Mouse (Mus musculus): ENCODE data around the gene Nectin2. TPM values are rescaled to one million over a fixed set of nuclear protein-coding genes. Genes with fewer than 3 reads are reported as not detected.

The Nectin2 gene
- total RNA-seq, 1 experiment from 2014 or later = 0.23 TPM

DNA sequence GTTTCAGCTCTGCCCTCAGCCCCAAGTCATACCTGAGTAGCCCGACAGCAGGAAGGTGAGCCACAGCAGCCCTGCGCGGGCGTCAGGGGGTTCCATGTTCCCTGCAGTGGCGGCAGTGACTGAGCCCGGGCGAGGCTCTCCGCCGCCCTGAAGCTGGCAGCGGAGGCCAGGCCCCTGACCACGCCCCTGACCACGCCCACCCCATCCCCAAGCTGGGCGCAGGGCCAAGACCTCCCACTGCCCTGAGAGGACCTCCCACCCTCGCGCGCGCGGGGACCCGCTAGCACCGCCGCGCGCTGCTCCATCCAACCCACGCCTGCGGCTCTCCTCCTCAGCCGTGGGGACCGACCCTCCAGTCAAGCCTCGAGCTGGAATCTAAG, 20.1 kb upstream of the Nectin2 start:
- no peak for ATAC-seq (ENCODE audit: extremely low read depth, insufficient number of reproducible peaks, low FRiP score, poor library complexity, severe bottlenecking)

DNA sequence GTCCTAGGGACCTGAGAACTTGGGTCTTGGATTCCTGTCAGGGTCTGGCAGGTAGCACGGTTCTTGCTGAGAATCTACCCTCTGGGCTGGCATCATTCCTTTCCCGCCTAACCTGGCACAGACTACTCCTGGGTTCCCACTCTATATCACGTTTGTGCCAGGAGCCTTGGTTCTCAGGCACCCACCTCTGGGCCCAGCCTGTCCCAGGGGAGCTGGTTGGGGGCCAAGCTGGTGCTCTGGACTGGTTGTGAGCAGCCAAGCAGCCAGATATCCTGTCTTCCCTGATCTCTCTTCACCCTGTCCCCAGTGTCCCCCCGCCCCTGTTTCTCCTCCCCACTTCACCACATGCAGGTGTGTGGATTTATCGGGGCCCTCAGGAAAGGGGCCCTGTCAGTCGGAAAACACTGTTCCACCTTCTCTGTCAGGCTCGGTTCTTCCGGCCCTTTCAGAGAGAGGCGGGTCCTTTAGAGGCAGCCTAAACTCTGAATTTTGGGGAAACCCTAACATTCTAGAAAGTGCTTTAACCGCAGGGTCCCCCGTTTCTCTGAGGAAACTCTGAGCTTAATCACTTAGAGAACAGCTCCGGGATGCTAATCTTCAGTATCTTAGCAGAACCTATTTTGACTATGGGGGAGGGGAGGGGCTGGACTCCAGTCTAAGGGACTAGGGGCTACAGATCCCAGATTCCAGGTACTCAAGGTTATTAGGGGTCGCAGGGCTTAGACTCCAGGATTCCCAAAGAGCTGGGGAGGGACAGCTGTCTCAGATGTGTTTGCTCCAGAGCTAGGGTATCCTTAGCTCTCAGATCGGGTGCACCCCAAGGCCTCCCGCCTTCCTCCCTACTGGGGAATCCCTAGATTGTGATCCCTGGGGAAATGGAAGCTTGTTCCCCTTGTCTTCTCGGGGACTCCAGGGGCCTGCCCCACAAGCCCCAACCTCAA, 19.4 kb upstream of the Nectin2 start:
- no peak for ATAC-seq (ENCODE audit: extremely low read depth, insufficient number of reproducible peaks, low FRiP score, poor library complexity, severe bottlenecking)

DNA sequence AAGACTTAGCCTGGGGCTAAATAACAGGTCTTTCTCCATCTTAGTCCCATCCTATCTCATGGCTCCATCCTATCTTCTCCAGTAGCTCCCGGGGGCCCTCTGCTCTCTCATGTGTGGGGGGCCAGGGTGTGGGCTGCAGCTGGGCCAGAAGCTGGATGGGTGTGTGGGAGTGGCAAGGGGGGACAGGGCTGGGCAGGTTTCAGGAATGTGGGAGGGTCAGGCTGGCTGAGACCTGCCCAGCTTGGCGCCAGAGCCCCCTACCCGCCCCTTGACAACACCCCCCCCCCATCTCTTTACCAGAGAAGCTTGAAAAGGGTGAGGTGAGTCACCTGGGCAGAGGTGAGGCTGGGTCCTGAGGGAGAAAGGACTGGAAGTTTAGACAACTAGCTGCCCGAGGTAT, 18.7 kb upstream of the Nectin2 start:
- ATAC-seq (ENCODE audit: extremely low read depth, insufficient number of reproducible peaks, low FRiP score, poor library complexity, severe bottlenecking) = no peak

DNA sequence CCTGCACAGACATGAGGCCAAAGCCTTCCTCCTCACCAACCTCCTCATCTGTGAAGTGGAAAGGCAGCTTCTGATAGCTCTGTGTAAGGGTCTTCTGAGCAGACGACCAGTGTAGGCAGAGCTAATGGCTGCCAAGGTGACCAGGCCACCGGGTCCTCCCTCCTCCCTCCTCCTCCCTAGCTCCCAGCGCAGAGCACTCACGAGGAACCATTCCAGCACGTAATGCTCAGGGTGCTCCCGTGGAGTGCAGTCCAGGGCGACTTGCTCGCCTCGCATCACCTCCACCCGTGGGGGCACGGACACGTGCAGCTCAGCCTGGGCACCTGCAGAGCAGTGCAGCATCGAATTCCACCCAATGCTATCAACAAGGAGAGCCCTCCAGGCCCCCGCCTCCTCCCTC, 18.0 kb upstream of the Nectin2 start:
- no peak for ATAC-seq (ENCODE audit: extremely low read depth, insufficient number of reproducible peaks, low FRiP score, poor library complexity, severe bottlenecking)

- no peak for ATAC-seq (ENCODE audit: extremely low read depth, insufficient number of reproducible peaks, low FRiP score, poor library complexity, severe bottlenecking)
These were observed 14.3 kb upstream of the Nectin2 start for GRCm38 (mm10) chr7:19764581-19764980.

- no peak for ATAC-seq (ENCODE audit: extremely low read depth, insufficient number of reproducible peaks, low FRiP score, poor library complexity, severe bottlenecking)
These were observed 13.7 kb upstream of the Nectin2 start for GRCm38 (mm10) chr7:19763829-19764477.

- no peak for ATAC-seq (ENCODE audit: extremely low read depth, insufficient number of reproducible peaks, low FRiP score, poor library complexity, severe bottlenecking)
These were observed 12.0 kb upstream of the Nectin2 start for GRCm38 (mm10) chr7:19762283-19762682.

DNA sequence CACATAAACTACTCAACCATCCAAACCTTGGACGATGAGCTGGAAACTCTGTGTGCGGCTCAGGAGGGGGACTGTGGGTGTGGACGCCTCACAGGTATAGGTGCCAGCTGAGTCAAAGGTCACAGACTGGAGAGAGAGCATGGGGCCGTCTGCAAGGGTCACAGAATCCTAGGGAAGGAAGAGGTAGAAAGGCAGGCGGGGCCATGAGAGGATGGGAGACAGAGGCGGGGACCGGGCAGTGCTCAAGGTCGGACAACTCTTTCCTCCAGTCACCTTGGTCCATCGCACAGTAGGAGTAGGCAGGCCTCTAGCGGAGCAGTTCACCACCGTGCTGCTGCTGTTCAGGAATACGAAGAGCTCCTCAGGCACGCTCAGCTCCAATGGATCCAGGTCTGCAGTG, 9.7 kb upstream of the Nectin2 start:
- no peak for ATAC-seq (ENCODE audit: extremely low read depth, insufficient number of reproducible peaks, low FRiP score, poor library complexity, severe bottlenecking)

DNA sequence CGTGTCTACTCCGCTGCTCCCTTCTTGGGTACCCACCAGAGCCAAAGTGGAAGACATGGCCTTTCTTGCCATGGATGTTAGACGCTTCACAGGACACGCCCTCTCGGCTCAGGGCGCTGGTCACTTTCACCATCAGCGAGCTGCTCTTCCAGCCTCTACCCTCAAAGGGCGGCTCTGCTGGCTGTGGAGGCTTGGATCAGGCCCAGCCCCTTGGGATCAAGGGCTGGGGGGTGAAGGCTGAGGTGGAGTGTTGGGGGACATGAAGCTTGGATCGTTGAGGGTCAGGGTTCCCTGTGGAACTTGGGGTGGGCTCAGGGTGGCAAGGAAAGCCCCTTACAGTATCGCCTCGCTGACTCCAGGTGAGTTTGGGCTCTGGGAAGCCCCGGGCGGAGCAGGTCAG, 8.3 kb upstream of the Nectin2 start:
- ATAC-seq (ENCODE audit: extremely low read depth, insufficient number of reproducible peaks, low FRiP score, poor library complexity, severe bottlenecking) = no peak

GRCm38 (mm10) chr7:19755851-19756786, 5.8 kb upstream of the Nectin2 start:
- ATAC-seq (ENCODE audit: extremely low read depth, insufficient number of reproducible peaks, low FRiP score, poor library complexity, severe bottlenecking) = no peak

DNA sequence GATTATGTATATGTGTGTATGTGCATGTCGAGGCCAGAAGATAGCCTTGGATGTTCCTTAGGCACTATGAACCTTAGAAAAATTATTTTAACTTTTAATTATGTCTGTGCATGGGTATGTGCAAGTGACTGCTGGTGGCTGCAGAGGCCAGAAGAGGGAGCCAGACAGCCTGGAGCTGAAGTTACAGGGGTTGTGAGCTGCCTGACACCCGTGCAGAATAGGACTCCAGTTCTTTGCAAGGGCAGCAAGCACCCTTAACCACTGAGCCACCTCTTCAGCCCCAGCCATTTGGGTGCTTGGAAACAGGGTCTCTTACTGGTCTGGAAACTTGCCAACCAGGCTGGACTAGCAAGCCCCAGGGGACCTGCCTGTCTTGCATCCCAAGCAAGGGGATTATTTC, 4.7 kb upstream of the Nectin2 start:
- no peak for ATAC-seq (ENCODE audit: extremely low read depth, insufficient number of reproducible peaks, low FRiP score, poor library complexity, severe bottlenecking)

GRCm38 (mm10) chr7:19754065-19754464, 3.8 kb upstream of the Nectin2 start:
- no peak for ATAC-seq (ENCODE audit: extremely low read depth, insufficient number of reproducible peaks, low FRiP score, poor library complexity, severe bottlenecking)

DNA sequence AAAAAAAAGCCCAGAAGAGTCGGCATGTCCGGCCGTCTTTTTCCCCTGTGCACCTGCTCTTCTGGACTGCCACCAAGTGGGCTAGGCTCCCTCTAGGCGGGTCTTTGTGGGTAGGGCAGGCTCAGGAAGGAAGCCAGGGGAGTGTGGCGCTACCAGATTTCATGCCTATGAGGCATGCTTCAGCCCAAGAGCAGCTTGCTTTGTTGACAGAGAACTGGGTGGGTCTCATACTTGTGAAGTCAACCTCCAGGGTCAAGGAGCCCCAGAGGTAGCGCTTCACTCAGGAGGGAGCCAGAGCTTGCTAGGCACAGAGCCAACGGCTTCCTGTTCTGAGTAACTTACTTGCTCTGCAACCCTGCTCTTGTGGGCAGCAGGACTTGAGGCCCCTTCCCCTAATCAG, 3.3 kb upstream of the Nectin2 start:
- no peak for ATAC-seq (ENCODE audit: extremely low read depth, insufficient number of reproducible peaks, low FRiP score, poor library complexity, severe bottlenecking)

DNA sequence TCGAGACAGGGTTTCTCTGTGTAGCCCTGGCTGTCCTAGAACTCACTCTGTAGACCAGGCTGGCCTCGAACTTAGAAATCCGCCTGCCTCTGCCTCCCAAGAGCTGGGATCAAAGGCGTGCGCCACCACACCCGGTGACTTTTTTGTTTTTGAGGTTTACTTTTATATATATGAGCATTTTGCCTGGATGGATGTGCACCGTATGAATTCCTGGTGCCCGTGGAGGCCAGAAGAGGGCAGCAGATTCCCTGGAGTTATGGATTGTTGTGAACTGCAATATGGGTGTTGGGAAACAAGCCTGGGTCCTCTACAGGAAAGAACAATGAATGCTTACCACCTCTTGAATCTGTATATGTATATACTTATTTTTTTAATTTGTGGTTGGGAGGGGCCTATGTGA, 2.4 kb upstream of the Nectin2 start:
- ATAC-seq (ENCODE audit: extremely low read depth, insufficient number of reproducible peaks, low FRiP score, poor library complexity, severe bottlenecking) = no peak

DNA sequence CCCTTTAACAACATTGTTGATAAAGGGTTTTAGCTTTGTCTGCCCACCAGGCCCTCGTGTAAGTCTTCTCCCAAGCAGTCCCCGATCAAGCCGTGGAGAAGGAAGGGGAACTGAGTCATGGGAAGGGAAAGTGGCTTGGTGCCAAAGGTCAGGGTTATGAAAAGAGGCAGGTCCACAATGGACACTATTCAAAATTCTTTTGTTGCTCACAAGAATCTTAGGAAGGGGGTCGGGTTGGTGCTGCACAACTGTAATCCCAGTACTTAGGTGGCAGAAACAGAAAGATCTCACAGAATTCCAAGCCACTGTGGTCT, 744 bp upstream of the Nectin2 start:
- no peak for ATAC-seq (ENCODE audit: extremely low read depth, insufficient number of reproducible peaks, low FRiP score, poor library complexity, severe bottlenecking)

DNA sequence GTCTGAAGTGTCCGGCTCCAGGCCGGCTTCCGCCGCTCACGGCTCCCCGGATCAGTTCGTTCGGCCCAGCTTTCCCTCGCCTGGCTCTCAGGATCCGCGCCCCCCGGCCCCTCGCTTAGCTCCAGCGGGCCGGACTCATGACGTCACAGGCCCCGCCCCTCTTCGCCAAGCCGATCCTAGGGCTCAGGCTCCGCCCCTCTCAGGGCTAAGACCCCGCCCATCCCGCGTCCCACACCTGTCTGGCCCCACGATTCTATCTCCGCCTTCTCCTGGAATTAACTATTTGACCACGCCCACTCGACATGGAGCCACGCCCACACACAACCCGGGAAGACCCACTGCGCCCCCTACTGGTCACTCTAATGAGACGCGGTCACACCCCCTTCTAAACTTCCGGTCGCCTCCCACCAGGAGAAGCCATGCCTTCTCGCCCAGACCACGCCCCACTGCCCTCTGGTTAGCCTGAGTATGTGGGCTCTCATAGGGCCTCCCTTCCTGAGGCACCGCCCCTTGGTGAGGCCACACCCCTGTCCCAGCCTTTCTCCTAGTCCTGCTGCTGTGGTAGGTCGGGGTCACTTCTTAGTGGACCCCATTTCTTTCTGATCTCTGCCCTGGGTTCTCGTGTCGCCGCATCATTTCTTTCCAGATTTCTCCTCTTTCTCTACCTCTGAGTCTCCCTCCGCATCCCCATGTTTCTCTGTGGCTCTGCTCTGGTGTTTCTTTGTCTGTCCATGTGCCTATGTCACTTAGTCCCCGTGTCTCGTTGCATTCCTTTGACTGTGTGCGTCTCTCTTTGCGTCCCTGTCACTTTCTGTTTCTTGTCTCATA, 680 bp downstream of the Nectin2 start:
- peak; percentile 49 for ATAC-seq (ENCODE audit: extremely low read depth, insufficient number of reproducible peaks, low FRiP score, poor library complexity, severe bottlenecking)

DNA sequence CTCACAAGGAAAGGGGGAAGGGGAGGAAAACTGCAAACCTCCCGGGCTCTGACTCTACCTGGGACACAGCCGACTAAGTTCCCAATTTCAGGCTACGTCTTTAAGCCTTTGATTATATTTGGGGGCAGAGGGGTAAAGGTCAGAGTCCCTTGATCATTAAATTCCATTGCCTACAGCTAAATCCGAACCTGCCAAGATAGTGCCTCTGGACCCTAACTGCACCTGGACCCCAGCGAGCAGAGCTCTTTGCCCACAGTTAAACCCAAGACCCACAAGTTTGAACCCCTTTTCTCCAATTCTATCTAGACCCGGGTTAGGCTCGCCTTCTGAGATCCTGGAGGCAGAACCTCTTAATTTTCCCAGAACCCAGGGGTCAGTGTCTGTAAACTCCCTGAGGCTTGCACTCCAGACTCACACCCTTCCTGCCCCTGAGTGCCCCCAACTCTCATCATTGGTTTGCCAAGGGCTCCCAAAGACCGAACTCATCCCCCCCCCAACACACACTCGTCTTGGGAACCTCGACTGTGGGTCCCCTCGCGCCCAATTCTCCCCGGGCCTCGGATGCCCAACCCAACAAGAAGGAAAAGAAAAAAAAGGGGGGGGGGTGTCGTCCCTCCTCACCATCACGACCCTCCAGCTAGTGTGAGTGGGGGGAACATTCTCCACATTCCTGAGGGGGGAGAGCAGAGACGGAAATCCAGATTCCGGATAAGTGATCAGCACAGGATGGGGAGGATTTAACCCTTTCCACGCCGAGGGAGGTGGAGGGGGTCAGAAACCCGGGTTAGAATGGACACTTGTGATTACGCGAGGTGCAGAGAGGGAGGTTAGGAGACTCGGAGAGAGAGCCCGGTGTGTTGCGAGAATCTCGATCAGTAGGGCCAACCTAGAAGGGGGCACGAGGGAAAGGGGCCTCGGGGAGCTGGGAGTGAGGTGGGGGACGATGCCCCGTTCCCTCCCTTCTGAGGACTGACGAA, 1.8 kb downstream of the Nectin2 start:
- no peak for ATAC-seq (ENCODE audit: extremely low read depth, insufficient number of reproducible peaks, low FRiP score, poor library complexity, severe bottlenecking)
